ENCODE assay signal across 8 mouse cellular contexts in genomic region chr3:98043669-98044068, GRCm38 (mm10). TPM values are rescaled to one million over a fixed set of nuclear protein-coding genes. Genes with fewer than 3 reads are reported as not detected.
DNase-seq lines count a peak whose midpoint lies in the region; ATAC-seq and TF ChIP-seq lines count a peak whose summit lies in the region.
"Had no signal": no experiment of that assay in that cellular context is flagged by ENCODE, and none has a peak within 500 bp of the region (broad histone marks: within the 10 kb centered on the region; RNA-seq: fewer than 3 reads in every experiment).

No protein-coding gene starts in this region.

- H3K27ac ChIP-seq in kidney, embryonic 15.5 days, result peak overlapping the region; percentile 89
- peak overlapping the region; percentile 85 for H3K27ac ChIP-seq in embryonic facial prominence, embryonic 12.5 days
- peak overlapping the region; percentile 84 for H3K27ac ChIP-seq in forebrain, embryonic 14.5 days (ENCODE audit: low read depth, low read length)
- H3K27ac ChIP-seq in liver, postnatal 0 days (ENCODE audit: low read depth), result peak overlapping the region; percentile 82

- H3K4me3 ChIP-seq in kidney, embryonic 15.5 days (replicated peaks), result no peak overlapping the region
- no peak overlapping the region for H3K4me3 ChIP-seq in embryonic facial prominence, embryonic 12.5 days
- H3K4me3 ChIP-seq in forebrain, embryonic 14.5 days (ENCODE audit: low read depth, low read length), result no peak overlapping the region
- H3K4me3 ChIP-seq in liver, postnatal 0 days (ENCODE audit: low read depth, low read length), result no peak overlapping the region

- peaks cover 86% of the 10 kb centered on the region for H3K4me1 ChIP-seq in kidney, embryonic 15.5 days
- H3K4me1 ChIP-seq in embryonic facial prominence, embryonic 12.5 days, result peaks cover 63% of the 10 kb centered on the region
- H3K4me1 ChIP-seq in forebrain, embryonic 14.5 days (ENCODE audit: control insufficient read depth, insufficient read depth, low read length), result peaks cover 36% of the 10 kb centered on the region
- H3K4me1 ChIP-seq in liver, postnatal 0 days (ENCODE audit: insufficient read depth), result peaks cover 38% of the 10 kb centered on the region

- no peak overlapping the region for H3K9ac ChIP-seq in kidney, embryonic 15.5 days
- no peak overlapping the region for H3K9ac ChIP-seq in embryonic facial prominence, embryonic 12.5 days
- H3K9ac ChIP-seq in forebrain, embryonic 14.5 days (ENCODE audit: low read length), result no peak overlapping the region
- H3K9ac ChIP-seq in liver, postnatal 0 days (replicated peaks), result no peak overlapping the region

- no peaks in the 10 kb centered on the region for H3K9me3 ChIP-seq in kidney, embryonic 15.5 days (replicated peaks)
- no peaks in the 10 kb centered on the region for H3K9me3 ChIP-seq in embryonic facial prominence, embryonic 12.5 days
- no peaks in the 10 kb centered on the region for H3K9me3 ChIP-seq in forebrain, embryonic 14.5 days (replicated peaks; ENCODE audit: control insufficient read depth, low read length)
- H3K9me3 ChIP-seq in liver, postnatal 0 days (ENCODE audit: low read length), result no peaks in the 10 kb centered on the region

- no peak; the same call in 1 of the 2 replicates for ATAC-seq in kidney, embryonic 15.5 days (replicated peaks; ENCODE audit: low FRiP score)
- ATAC-seq in embryonic facial prominence, embryonic 12.5 days (ENCODE audit: insufficient number of reproducible peaks, insufficient read depth, low FRiP score, low TSS enrichment), result no peak
- ATAC-seq in forebrain, embryonic 14.5 days, result peak; percentile 37; the same call in 1 of the 2 replicates
- ATAC-seq in liver, postnatal 0 days, result no peak

- H3K4me2 ChIP-seq in kidney, embryonic 15.5 days, result peak overlapping the region; percentile 42
- 0 out of 2 replicates have a peak overlapping the region, but pooled peaks have one; percentile 27 for H3K4me2 ChIP-seq in embryonic facial prominence, embryonic 12.5 days (replicated peaks)
- H3K4me2 ChIP-seq in forebrain, embryonic 14.5 days (ENCODE audit: low read length), result peak overlapping the region; percentile 33
- no peak overlapping the region for H3K4me2 ChIP-seq in liver, postnatal 0 days (ENCODE audit: low read depth, low read length)

- TF ChIP-seq EP300 in liver, postnatal 0 days (IDR thresholded peaks at IDR 0.05; ENCODE audit: low read depth), result no peak

- no peak for DNase-seq in kidney, adult 8-10 months
- DNase-seq in forebrain, embryonic 14.5 days (ENCODE audit: low spot score), result peak; percentile 55
- DNase-seq in liver, postnatal 0 days, result no peak
- DNase-seq in urinary bladder, adult 18-20 months (ENCODE audit: low spot score in 2 of 2), result no peak
- DNase-seq in adrenal gland, adult 18-20 months (ENCODE audit: low spot score in 2 of 2), result no peak
- DNase-seq: gastrocnemius, postnatal 14 days had no signal

- TF ChIP-seq CTCF in liver, postnatal 0 days (IDR thresholded peaks at IDR 0.05; ENCODE audit: low read depth), result no peak

- WGBS in kidney, embryonic 15.5 days, result 47% methylated on average over 4 of the region's 4 CpGs
- WGBS in embryonic facial prominence, embryonic 12.5 days, result 57% methylated on average over 4 of the region's 4 CpGs
- 39% methylated on average over 4 of the region's 4 CpGs for WGBS in forebrain, embryonic 14.5 days
- 80% methylated on average over 4 of the region's 4 CpGs for whole genome bisulfite sequencing in liver, postnatal 0 days (ENCODE audit: insufficient replicate concordance)

- no peaks in the 10 kb centered on the region for H3K27me3 ChIP-seq in kidney, embryonic 15.5 days
- no peaks in the 10 kb centered on the region for H3K27me3 ChIP-seq in embryonic facial prominence, embryonic 12.5 days
- H3K27me3 ChIP-seq in forebrain, embryonic 14.5 days (replicated peaks; ENCODE audit: control insufficient read depth, insufficient read depth, low read length), result no peaks in the 10 kb centered on the region
- no peaks in the 10 kb centered on the region for H3K27me3 ChIP-seq in liver, postnatal 0 days (ENCODE audit: insufficient read depth, low read length)

- no peaks in the 10 kb centered on the region for H3K36me3 ChIP-seq in kidney, embryonic 15.5 days
- no peaks in the 10 kb centered on the region for H3K36me3 ChIP-seq in embryonic facial prominence, embryonic 12.5 days
- no peaks in the 10 kb centered on the region for H3K36me3 ChIP-seq in forebrain, embryonic 14.5 days (ENCODE audit: control insufficient read depth, insufficient read depth, low read length)
- no peaks in the 10 kb centered on the region; the same call in 1 of the 2 replicates for H3K36me3 ChIP-seq in liver, postnatal 0 days (replicated peaks; ENCODE audit: insufficient read depth, low read length)

RNA-seq across cellular contexts. Expression of gene Notch2, which starts 30.3 kb away (rescaled TPM):
- 33.1 and 33.8 TPM in 2 replicates for polyA plus RNA-seq in kidney, embryonic 15.5 days (2015; fragmentation: Nextera tagmentation; extraction: Ambion mirVana)
- polyA plus RNA-seq in embryonic facial prominence, embryonic 12.5 days (2016; fragmentation: Nextera tagmentation; extraction: Ambion mirVana), result 38.8 and 42.1 TPM in 2 replicates
- 13.6 and 18.1 TPM in 2 replicates for polyA plus RNA-seq in forebrain, embryonic 14.5 days (2014; fragmentation: Nextera tagmentation; extraction: Ambion mirVana)
- polyA plus RNA-seq in liver, postnatal 0 days (2015; fragmentation: Nextera tagmentation; extraction: Ambion mirVana), result 5.1 and 6.2 TPM in 2 replicates
- total RNA-seq in adrenal gland, adult 18-20 months (2021), result 10 to 100 TPM; 46.6 to 79.1 TPM
